Mouse (Mus musculus) ES-E14 (cell line): ENCODE results near the gene Ddit4l.

ENCODE experiments used
- CHD2 ChIP-seq: IDR thresholded peaks from 2 replicates; pipeline ENCODE4 v1.6.1; 2014; ENCODE audit warnings: mild to moderate bottlenecking, low read depth, low read length, inconsistent platforms
- HCFC1 ChIP-seq: IDR thresholded peaks from 2 replicates; pipeline ENCODE4 v1.6.1; 2012; ENCODE audit warnings: low read length, inconsistent platforms, borderline replicate concordance; ENCODE audit not compliant: insufficient read depth
- ZC3H11A ChIP-seq: IDR thresholded peaks from 2 replicates; pipeline ENCODE4 v1.6.1; 2012; ENCODE audit warnings: low read depth, mild to moderate bottlenecking, inconsistent platforms, low read length, borderline replicate concordance

DNA sequence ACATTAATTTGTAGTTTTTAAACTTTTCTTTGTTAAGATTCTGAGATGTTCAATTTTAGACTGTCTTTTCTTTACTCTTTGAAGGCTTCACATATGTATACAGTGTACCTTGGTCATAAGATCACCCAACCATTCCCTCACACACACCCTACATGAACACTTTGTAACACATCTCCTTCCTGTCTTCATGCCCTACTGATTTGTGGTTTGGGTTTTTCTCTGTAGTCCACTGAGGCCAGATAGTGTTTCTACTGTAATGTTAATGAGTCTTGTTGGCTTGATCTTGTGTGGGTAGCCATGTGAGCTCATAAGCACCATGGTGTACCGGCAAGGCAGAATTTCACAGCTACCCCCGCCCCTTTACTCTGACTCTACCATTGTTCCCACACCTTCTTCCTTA lies 31.4 kb downstream of the Ddit4l start:
- TF ChIP-seq ZC3H11A (no peak), HCFC1 (no peak), CHD2 (no peak)
